Mouse (Mus musculus): Measurements from ENCODE around the gene Ednra. TPM values are rescaled to one million over a fixed set of nuclear protein-coding genes. Genes with fewer than 3 reads are reported as not detected.
A peak's percentile ranks its signal among the peaks of the same experiment; 100 is the strongest.
"Not testable (repeated sequence)": the region's sequence is repeated elsewhere in the genome, so short reads cannot be mapped to it uniquely, and the experiment has no call there.

Gene Ednra
- total RNA-seq, 2 experiments from 2014 or later: 5.1 to 6.5 TPM

GRCm38 (mm10) chr8:77723018-77723417 lies 1.2 kb downstream of the Ednra start:
- DNase-seq (ENCODE audit: low spot score in 2 of 2): no peak

- no peak for DNase-seq (ENCODE audit: low spot score in 2 of 2)
These were observed 5.3 kb downstream of the Ednra start for GRCm38 (mm10) chr8:77718933-77719332.

- no peak for DNase-seq (ENCODE audit: low spot score in 2 of 2)
These were observed 7.2 kb downstream of the Ednra start for GRCm38 (mm10) chr8:77717036-77717435.

GRCm38 (mm10) chr8:77714455-77714854 lies 9.8 kb downstream of the Ednra start:
- DNase-seq (ENCODE audit: low spot score in 2 of 2): peak in 1 of 2 experiments; percentile 49

DNA sequence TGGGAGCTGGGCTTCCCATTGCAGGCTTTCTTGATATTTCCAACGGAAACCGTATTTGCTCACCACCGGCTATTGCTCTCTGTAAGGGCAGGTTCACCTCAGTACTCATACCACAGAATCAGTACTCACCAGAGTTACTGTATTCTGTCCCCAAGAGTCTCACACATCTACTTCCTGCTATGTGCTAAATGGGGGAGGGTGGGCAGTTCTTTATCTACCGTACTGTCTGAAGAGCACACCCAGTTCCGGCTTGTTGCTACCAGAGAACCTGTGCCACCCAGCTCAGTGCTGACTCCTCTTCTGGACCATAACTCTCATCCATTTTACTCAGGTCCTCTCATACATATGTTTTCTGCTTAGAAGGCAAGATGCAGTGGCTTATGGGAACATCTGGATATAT lies 10.6 kb downstream of the Ednra start:
- DNase-seq (ENCODE audit: low spot score in 2 of 2): no peak

GRCm38 (mm10) chr8:77704768-77705167 lies 19.5 kb downstream of the Ednra start:
- DNase-seq (ENCODE audit: low spot score in 2 of 2): no peak

DNA sequence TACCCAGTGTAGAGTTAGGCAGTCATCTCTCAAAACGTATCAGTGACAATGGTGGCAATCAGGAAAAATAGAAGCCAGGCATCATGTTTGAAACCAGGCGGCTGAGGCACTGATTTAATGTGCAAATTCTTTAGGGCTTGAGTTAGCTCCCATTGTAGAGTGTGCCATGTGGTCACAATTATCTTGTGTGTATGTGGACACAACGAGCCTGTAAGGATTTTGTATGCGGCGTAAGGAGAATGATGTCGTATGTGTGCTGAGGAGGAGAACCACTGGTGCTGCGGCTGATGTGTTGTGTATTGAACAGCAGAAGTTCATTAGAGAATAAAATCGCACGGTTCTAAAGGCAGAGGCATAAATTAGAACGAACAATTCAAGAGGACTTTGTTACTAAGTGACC lies 26.2 kb downstream of the Ednra start:
- DNase-seq (ENCODE audit: low spot score in 2 of 2): no peak

- no peak for DNase-seq (ENCODE audit: low spot score in 2 of 2)
These were observed 28.1 kb downstream of the Ednra start for GRCm38 (mm10) chr8:77696182-77696581.

GRCm38 (mm10) chr8:77695486-77696058 lies 28.7 kb downstream of the Ednra start:
- DNase-seq (ENCODE audit: low spot score in 2 of 2): no peak

GRCm38 (mm10) chr8:77695070-77695469 lies 29.2 kb downstream of the Ednra start:
- DNase-seq (ENCODE audit: low spot score in 2 of 2): no peak

GRCm38 (mm10) chr8:77694588-77694987 lies 29.7 kb downstream of the Ednra start:
- no peak for DNase-seq (ENCODE audit: low spot score in 2 of 2)

- DNase-seq (ENCODE audit: low spot score in 2 of 2): not testable (repeated sequence)
These were observed 34.7 kb downstream of the Ednra start for GRCm38 (mm10) chr8:77689421-77690059.

- no peak for DNase-seq (ENCODE audit: low spot score in 2 of 2)
These were observed 35.3 kb downstream of the Ednra start for GRCm38 (mm10) chr8:77688978-77689377.

DNA sequence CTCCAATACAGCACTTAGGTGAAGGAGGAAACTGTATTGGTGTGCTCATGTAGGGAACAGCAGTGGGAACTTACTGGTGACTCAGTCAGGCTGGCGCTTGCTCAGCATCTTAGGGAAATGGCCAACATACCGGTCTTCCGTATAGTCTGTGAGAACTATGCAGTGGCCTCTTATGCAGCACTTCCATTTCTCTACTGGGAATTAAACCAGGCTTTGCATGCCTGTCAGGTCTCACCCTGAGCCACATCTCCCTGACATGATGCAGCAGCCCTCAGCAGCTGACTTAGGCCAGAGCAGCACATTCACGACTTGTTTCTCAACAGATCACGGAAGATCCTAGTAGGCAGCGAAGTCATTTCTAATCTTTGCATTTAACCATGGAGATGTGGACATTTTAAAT lies 39.9 kb downstream of the Ednra start:
- DNase-seq (ENCODE audit: low spot score in 2 of 2): no peak

DNA sequence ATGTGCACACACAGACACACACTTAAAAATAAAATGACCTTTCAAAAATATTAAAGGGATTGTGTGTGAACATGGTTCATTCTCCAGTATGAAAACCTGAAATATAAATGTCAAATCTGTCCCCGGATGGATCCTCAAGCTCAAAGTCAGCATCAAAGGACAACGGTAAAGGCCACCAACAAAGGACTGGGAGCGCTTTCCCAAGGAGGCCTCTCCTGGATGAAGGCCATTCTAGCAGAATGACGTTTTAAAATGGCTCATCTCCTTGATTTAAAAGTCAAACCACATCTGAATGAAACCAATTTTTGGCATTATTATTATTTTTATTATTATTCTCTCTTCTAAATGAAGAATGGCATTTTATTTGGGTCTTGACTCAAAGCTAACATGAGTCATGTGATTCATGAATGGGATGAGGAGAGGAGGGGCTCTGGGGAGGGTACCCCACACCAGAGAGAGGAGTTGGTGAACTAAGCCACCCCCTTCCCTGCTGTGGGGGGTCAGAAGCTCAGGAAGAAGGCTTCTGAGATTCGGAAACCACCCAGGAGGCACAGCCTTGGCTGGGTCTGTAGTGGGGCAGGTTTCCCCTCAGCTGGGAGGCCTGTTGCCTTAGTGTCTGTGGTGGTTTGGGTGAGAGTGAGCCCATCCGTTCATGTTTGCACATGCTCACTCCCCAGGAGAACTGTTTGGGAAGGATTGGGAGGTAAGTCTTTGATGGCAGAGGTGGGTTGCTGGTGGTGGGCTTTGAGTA lies 40.7 kb downstream of the Ednra start:
- DNase-seq (ENCODE audit: low spot score in 2 of 2): no peak

DNA sequence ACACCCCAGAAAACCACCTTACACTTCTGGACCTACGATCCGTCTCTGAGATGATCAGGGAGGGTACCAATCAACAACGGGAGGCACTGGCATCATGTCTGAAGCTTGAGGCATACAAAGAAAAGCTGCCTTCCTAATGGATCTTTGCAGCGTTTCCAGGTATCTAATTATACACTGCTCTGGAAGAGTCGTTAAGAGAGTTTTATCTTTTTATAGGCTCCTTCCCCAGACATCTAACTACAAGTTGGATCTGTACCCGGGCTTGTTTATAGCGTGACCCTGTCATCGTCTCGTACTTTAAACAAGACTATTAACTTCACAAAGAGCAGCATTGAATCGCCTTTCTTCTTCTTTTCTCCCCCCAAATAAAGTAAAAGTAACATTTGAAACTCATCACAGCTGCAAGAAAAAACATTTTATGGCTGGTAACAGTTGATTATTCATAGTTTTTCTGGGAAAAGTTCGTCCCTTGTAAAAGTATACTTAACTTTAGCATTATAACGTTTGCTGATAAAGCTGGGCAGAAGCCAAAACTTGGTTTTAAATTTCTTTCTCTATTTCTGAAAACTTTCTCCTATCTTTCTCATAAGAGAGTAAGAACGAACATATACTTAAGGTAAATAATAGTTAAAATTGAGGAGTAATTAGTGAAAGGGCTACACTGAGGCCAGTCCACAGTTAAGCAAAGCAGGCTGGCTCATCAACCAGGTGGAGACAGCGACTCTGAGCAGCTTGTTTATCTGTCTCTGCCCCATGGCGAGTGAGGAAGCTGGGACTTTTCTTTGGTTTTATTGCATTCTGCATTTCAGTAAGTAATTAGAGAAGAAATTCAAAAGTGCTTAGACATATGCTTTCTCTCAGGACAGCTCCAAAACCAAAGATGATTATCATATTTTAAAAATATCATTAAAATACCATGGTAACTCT lies 42.0 kb downstream of the Ednra start:
- DNase-seq (ENCODE audit: low spot score in 2 of 2): no peak

DNA sequence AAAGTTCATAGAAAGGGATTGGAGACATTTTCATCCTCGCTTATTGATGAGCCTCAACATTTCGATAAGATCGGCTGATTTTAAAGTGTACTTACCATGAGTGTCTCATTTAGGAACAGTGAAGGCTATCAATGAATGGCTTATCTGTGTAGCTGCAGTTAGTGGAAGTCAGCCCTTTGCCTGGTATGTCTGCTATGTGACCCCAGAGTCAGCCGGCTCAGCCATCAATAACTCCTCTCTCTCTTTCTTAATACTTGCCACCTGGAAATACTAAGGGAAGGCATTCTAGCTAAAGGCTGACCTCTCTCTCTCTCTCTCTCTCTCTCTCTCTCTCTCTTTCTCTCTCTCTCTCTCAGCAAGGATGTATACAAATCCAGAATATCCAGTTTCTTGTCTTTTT lies 52.2 kb downstream of the Ednra start:
- DNase-seq (ENCODE audit: low spot score in 2 of 2): no peak

DNA sequence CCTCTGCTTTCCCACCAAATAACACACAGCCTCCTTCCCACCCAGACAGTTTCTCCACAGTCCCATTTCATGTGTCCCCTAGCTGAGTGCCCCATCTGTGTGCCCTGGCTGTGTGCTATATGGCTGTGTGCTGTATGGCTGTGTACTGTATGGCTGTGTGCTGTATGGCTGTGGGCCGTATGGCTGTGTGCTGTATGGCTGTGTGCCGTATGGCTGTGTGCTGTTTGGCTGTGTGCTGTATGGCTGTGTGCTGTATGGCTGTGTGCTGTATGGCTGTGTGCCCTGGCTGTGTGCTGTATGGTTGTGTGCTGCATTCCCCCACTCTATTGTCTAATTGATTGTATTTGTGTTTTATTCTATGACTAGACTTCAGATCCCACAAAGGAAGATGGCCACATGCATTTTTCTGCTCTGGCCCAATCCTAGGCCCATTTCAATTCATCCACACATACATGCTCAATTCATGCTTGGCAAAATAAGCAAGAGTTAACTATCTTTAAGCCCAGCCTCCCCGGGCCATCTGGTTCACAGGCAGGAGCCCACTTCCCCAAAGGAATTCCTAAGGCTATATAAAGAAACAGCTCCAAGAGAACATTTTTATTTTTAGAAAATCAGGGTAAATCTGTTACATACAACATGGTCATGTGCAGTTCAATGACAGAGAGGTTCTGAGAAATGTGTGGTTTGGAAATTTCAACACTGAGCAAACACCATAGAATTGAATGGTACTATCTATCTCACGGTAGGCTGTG lies 53.5 kb downstream of the Ednra start:
- no peak for DNase-seq (ENCODE audit: low spot score in 2 of 2)

DNA sequence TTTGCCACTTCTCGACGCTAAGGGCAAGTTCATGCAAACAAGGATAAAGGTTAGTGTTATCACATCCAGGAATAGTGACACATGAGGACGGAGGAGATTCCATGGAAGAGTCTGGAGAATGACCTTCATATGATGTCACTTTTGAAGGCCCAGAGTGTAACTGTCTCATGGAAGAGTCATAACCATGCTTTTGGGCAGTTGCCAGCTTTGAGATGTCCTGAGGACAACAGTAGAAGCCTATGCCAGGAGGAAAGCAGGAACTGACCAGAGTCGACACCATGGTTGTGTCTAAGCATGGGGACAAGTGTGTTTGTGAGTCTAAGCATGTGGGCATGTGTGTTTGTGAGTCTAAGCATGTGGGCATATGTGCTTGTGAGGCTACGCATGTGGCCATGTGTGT lies 56.3 kb downstream of the Ednra start:
- no peak for DNase-seq (ENCODE audit: low spot score in 2 of 2)

DNA sequence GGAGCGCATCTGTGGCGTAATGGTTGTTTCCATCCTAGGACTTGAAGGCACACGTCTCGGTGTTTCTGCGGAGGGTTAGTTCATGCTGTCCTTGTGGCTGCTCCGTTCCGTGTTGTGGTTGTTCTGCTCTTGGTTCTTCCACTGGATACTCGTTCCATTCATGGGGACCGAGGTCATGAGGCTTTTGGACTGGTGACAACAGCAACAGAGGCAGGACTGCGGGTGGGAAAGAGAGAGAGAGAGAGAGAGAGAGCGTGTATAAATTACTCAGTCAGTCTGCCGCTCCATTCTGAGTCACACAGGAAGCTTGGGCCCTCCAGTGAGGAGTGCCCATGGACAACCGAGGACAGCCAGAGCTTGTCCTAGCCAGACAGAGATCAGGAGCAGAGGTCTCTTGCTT lies 59.4 kb downstream of the Ednra start:
- no peak for DNase-seq (ENCODE audit: low spot score in 2 of 2)
